Mouse (Mus musculus) megakaryocyte, embryonic 14.5 days (primary cell): ENCODE measurements around the gene Has3. TPM values are rescaled to one million over a fixed set of nuclear protein-coding genes. Genes with fewer than 3 reads are reported as not detected.
A peak's percentile ranks its signal among the peaks of the same experiment; 100 is the strongest.

ENCODE experiments used
- H3K27me3 ChIP-seq: replicated peaks from 2 replicates; pipeline ENCODE3; 2012; ENCODE audit warnings: inconsistent platforms
- H3K36me3 ChIP-seq: replicated peaks from 2 replicates; pipeline ENCODE3; 2012; ENCODE audit warnings: low read length, inconsistent platforms, mixed read lengths
- H3K4me1 ChIP-seq: 2 replicates; pipeline ENCODE4 v1.6.1; 2012; ENCODE audit warnings: inconsistent platforms
- H3K4me3 ChIP-seq: replicated peaks from 2 replicates; pipeline ENCODE3; 2012; ENCODE audit warnings: moderate library complexity, mild to moderate bottlenecking, inconsistent platforms
- H3K9me3 ChIP-seq: 2 replicates; pipeline ENCODE4 v1.6.1; 2012; ENCODE audit warnings: inconsistent platforms
- FLI1 ChIP-seq: IDR thresholded peaks from 2 replicates; pipeline ENCODE4 v1.6.1; 2012; ENCODE audit warnings: low read length, inconsistent platforms, mixed read lengths
- GATA1 ChIP-seq: IDR thresholded peaks from 3 replicates; pipeline ENCODE4 v1.6.1; 2012; ENCODE audit warnings: mixed read lengths, low read length, inconsistent platforms, borderline replicate concordance
- polyA plus RNA-seq: library from polyadenylated mRNA; stranded (reverse); fragments of >175 nt; gene quantifications from 2 replicates; pipeline ENCODE4 v1.2.3, GENCODE M21; 2012; ENCODE audit warnings: low replicate concordance; ENCODE audit not compliant: insufficient read depth

Gene Has3
- polyA plus RNA-seq, 1 experiment: not detected

GRCm38 (mm10) chr8:106887336-106888189 lies 17.5 kb downstream of the Has3 start:
- no peak overlapping the region for H3K4me3 ChIP-seq
- TF ChIP-seq FLI1 (no peak), GATA1 (no peak)
- no peaks in the 10 kb centered on the region for H3K27me3 ChIP-seq
- H3K9me3 ChIP-seq: no peaks in the 10 kb centered on the region
- peaks cover 54% of the 10 kb centered on the region for H3K36me3 ChIP-seq
- peaks cover 45% of the 10 kb centered on the region for H3K4me1 ChIP-seq

DNA sequence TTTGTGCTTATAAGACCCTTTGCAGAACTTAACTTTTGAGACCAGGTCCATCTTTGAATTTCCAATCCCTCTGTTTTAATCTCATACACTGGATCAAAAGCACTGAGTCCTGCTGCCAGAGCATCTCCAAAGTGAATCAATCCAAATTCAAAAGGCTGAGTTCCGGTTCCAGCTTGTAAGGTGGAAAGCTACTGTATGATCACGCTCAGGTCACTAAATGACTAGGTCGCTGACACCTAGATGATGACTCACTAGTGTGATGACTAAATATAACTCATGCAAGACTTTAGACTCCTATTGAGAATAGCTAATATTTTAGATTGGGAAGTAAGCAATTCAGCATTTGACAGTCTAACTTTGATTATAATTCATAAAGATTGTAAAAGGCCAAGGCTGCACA lies 18.8 kb downstream of the Has3 start:
- TF ChIP-seq FLI1: no peak
- no peak for TF ChIP-seq GATA1
- Histone ChIP-seq H3K4me3 (no peak overlapping the region), H3K27me3 (no peaks in the 10 kb centered on the region), H3K9me3 (no peaks in the 10 kb centered on the region), H3K36me3 (peaks cover 42% of the 10 kb centered on the region), H3K4me1 (peaks cover 47% of the 10 kb centered on the region)

DNA sequence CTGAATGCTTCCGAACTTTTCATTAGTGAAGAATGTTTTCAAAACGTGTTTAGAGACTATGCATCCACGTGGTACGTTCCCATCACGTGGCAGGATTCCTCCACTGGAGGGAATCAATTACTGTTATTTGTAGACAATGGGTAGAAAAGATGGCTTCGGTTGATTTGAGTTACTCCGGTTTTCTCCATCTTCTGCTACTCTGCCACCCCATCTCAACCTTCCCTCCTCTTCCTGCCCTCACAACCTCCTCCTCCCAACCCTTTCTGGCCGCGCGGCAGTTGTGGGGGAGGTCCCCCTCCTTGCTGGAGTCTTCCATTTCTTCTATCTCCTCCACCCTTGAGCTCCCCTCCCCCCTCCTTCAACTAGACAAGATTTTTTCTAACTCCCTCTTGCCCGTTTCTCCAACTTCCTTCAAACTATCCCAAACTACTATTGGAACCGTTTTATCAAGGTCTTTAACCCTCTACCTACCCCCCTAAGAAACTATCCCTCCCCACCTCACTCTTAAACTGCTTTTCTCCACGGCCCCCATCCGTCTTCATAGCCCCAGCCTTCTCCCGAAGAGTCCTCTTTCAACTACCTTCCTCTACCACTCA lies 22.3 kb downstream of the Has3 start:
- Histone ChIP-seq H3K36me3 (peaks cover 36% of the 10 kb centered on the region), H3K27me3 (no peaks in the 10 kb centered on the region), H3K4me3 (peak overlapping the region; percentile 93), H3K4me1 (peaks cover 70% of the 10 kb centered on the region), H3K9me3 (no peaks in the 10 kb centered on the region)
- TF ChIP-seq GATA1 (no peak), FLI1 (no peak)

- Histone ChIP-seq H3K4me1 (peaks cover 63% of the 10 kb centered on the region), H3K9me3 (no peaks in the 10 kb centered on the region), H3K27me3 (no peaks in the 10 kb centered on the region), H3K36me3 (peaks cover 40% of the 10 kb centered on the region), H3K4me3 (peak overlapping the region; percentile 93)
- TF ChIP-seq GATA1 (no peak), FLI1 (no peak)
Measured at GRCm38 (mm10) chr8:106892806-106893451, 22.9 kb downstream of the Has3 start.

DNA sequence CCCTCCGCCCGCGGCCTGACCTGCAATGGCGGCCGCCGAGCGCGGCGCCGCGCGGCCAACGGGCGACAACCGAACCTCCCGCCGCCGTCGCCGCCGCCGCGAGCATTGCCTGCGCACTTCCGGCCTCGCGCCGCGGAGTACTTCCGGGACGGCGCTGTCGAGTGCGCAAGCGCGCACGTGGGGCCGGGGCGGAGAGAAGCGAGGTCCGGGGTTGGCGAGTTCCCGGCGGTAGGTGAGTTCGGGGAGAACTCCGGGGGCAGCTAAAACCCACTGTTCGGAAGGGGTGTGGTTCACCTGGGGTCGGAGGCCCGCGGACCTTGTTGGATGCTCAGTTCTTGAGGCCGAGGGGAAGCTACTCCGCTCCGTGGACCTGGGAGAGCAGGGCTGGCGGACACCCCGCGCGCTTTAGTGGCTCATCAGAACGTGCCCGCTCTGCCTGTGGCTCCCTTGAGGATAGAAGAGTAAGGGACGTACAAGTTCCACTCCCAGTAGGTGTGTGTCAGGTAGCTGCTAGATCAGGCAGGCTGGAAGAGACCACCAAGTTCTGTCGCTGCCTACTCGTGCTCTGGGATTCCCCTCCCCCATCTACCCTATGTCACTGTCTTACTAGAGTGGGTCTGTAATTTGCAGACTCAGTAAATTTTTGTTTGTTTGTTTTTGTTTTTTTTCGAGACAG lies 23.6 kb downstream of the Has3 start, which contains the start of gene Utp4:
Gene Utp4, plus strand, starts transcription at position 156 of the 676 bp plus-strand sequence.
- H3K27me3 ChIP-seq: no peaks in the 10 kb centered on the region
- H3K4me3 ChIP-seq: peak within 1 kb of the TSS; percentile 93
- peaks cover 57% of the 10 kb centered on the region for H3K4me1 ChIP-seq
- TF ChIP-seq FLI1 (peak; percentile 69; the same call in 1 of the 2 replicates), GATA1 (no peak)
- peaks cover 46% of the 10 kb centered on the region for H3K36me3 ChIP-seq
- no peaks in the 10 kb centered on the region for H3K9me3 ChIP-seq

- Histone ChIP-seq H3K9me3 (no peaks in the 10 kb centered on the region), H3K4me3 (no peak overlapping the region), H3K4me1 (peaks cover 33% of the 10 kb centered on the region), H3K36me3 (peaks cover 98% of the 10 kb centered on the region), H3K27me3 (no peaks in the 10 kb centered on the region)
- TF ChIP-seq GATA1 (no peak), FLI1 (no peak)
Measured at GRCm38 (mm10) chr8:106899473-106899872, 29.4 kb downstream of the Has3 start.

GRCm38 (mm10) chr8:106905727-106906480 lies 35.9 kb downstream of the Has3 start:
- Histone ChIP-seq H3K4me3 (no peak overlapping the region), H3K9me3 (no peaks in the 10 kb centered on the region), H3K27me3 (no peaks in the 10 kb centered on the region), H3K36me3 (peaks cover 86% of the 10 kb centered on the region), H3K4me1 (peaks cover 16% of the 10 kb centered on the region; the same call in 1 of the 2 replicates)
- TF ChIP-seq GATA1: no peak
- TF ChIP-seq FLI1: no peak

- Histone ChIP-seq H3K4me3 (no peak overlapping the region), H3K36me3 (peaks cover 86% of the 10 kb centered on the region), H3K27me3 (no peaks in the 10 kb centered on the region), H3K9me3 (no peaks in the 10 kb centered on the region), H3K4me1 (peaks cover 9% of the 10 kb centered on the region; the same call in 1 of the 2 replicates)
- TF ChIP-seq FLI1 (no peak), GATA1 (no peak)
Measured at GRCm38 (mm10) chr8:106906635-106907034, 36.6 kb downstream of the Has3 start.

GRCm38 (mm10) chr8:106907450-106907849 lies 37.4 kb downstream of the Has3 start:
- no peaks in the 10 kb centered on the region for H3K27me3 ChIP-seq
- peaks cover 85% of the 10 kb centered on the region for H3K36me3 ChIP-seq
- peaks cover 1% of the 10 kb centered on the region; the same call in 1 of the 2 replicates for H3K4me1 ChIP-seq
- H3K4me3 ChIP-seq: no peak overlapping the region
- TF ChIP-seq FLI1: no peak
- TF ChIP-seq GATA1: no peak
- no peaks in the 10 kb centered on the region for H3K9me3 ChIP-seq
